Mouse (Mus musculus) inflammation-experienced regulatory T-cells, adult 6 months (primary cell): ENCODE measurements around the gene Dennd1a. TPM values are rescaled to one million over a fixed set of nuclear protein-coding genes. Genes with fewer than 3 reads are reported as not detected.

Experiments
- ATAC-seq: one replicate; pipeline ENCODE4 v1.8.0; 2017
- polyA plus RNA-seq, 3 experiments: library from polyadenylated mRNA; unstranded; fragments of 100-300 nt; shearing (Covaris generic); gene quantifications; one replicate each; pipeline ENCODE4 v1.2.1; 2017

Gene Dennd1a
- polyA plus RNA-seq, 3 experiments from 2014 or later: 9.3 to 16.0 (median 14.6) TPM

GRCm38 (mm10) chr2:37801687-37802086 lies 485.5 kb downstream of the Dennd1a start:
- no peak for ATAC-seq

DNA sequence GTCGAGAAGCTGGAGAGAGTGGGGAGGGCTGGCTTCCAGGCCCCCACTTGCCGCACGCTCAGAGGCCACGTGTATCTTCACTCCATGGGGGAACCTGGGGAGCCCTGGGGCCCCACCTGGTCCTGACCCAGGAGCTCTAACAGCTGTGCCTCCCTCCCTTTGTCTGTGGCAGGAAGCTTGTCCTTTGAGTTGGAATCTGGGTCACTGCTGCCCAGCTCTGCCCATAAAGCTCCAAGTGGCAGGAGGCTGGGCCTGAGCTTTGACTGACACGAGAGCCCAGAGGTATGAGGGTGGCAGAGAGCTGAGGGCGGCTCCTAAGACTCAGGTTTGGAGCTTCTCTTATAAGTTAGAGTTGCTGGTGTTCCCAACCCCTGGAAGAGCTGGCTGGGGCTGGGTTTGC lies 488.1 kb downstream of the Dennd1a start:
- ATAC-seq: no peak

DNA sequence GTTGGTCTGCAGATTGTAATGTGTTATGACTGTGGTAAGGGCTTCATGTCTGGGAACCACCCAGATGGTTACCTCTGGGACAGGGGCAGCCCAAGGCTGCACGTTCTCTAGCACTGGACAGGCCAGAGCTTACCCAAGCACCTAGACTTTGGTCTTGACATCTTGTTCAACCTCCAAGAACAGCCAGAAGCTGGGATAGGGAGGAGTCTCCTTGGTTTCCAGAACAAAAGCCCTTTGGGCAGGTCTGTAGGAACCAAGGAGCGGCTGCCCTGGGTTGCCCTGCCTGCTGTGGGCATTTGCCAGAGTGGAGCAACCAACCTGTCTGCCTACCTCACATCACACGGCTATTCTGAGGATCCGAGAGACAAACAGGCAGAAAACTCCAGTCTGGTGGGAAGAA lies 490.1 kb downstream of the Dennd1a start:
- ATAC-seq: no peak

- ATAC-seq: no peak
These were observed 491.2 kb downstream of the Dennd1a start for GRCm38 (mm10) chr2:37796021-37796420.

GRCm38 (mm10) chr2:37791340-37791739 lies 495.9 kb downstream of the Dennd1a start:
- no peak for ATAC-seq

DNA sequence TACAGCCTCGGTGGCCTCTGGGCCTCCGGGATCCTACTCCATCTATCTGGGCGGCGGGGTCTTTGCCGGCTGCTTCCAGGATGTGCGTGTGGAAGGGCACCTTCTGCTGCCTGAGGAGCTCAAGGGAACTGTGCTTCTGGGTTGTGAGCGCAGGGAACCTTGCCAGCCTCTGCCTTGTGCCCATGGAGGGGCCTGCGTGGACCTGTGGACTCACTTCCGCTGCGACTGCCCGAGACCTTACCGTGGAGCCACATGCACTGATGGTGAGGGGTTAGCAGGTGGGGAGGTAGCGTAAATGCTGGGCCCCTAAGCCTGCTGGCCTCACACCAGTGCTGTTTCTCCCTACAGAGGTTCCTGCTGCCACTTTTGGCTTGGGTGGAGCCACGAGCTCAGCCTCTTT lies 496.5 kb downstream of the Dennd1a start:
- no peak for ATAC-seq

GRCm38 (mm10) chr2:37789995-37790394 lies 497.2 kb downstream of the Dennd1a start:
- no peak for ATAC-seq

- no peak for ATAC-seq
These were observed 498.2 kb downstream of the Dennd1a start for GRCm38 (mm10) chr2:37789029-37789428.

GRCm38 (mm10) chr2:37788176-37788962 lies 498.8 kb downstream of the Dennd1a start:
- no peak for ATAC-seq

GRCm38 (mm10) chr2:37786461-37786860 lies 500.7 kb downstream of the Dennd1a start:
- no peak for ATAC-seq

- ATAC-seq: no peak
These were observed 502.7 kb downstream of the Dennd1a start for GRCm38 (mm10) chr2:37784473-37784872.

GRCm38 (mm10) chr2:37782002-37782401 lies 505.2 kb downstream of the Dennd1a start:
- no peak for ATAC-seq

- no peak for ATAC-seq
These were observed 505.8 kb downstream of the Dennd1a start for GRCm38 (mm10) chr2:37781421-37781820.

GRCm38 (mm10) chr2:37780270-37780929 lies 506.8 kb downstream of the Dennd1a start:
- no peak for ATAC-seq

DNA sequence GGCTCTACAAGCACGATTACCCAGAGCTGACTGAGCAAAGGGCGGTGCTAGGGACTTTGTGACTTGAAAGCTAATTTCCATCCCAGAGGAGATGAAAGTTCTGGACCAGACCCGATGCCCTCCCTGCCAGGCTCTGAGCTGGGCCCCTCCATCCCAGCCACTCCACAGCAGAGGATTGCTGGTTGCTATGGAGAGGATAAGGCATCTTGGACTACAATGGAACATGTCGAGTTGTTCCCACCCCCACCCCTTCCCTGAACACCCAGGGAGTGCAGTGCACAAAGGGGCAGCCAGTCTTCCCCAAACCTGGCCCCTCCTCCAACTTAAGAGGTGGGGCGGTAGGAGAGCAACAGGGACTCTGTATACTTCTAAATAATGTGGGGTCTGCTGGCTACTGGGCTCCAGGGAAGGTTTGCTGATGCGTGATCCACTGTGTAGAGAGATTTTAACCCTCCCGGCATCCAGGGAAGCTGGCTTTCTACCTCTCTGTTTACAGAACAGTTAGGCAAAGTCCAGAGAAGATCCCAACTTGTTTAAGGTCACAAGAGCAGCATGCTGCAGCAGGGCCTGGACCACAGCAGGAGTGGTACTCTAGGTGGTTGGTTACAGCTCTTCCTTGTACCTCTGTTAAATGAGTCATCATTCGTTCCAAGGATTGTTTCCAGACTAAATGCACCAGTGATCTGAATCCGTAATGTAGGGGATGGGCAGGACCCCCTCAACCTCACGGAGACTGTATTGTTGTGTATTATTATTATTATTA lies 509.1 kb downstream of the Dennd1a start:
- no peak for ATAC-seq

GRCm38 (mm10) chr2:37776611-37777411 lies 510.4 kb downstream of the Dennd1a start:
- no peak for ATAC-seq

GRCm38 (mm10) chr2:37776016-37776415 lies 511.2 kb downstream of the Dennd1a start, which contains the start of gene Crb2:
Gene Crb2, plus strand, starts transcription at chr2:37776249.
- no peak for ATAC-seq

DNA sequence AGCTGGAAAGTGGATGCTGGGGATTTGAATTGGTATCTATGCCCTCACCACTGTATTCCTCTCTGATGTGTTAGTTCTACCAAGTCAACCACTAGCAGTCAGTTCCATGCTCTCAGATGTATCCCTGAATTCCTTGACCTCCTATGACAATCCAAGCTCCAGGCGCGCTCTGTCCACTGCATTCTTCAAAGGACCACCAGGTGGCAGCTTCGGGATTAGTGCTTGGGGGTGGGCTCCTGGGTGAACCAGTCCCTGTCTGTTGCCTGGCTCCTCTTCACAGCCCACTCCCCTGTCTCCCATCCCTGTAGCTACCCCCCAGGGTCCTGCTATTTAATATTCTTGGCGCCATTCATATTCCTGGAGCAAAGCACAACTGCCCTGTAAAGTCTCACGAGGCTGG lies 512.6 kb downstream of the Dennd1a start:
- ATAC-seq: no peak

DNA sequence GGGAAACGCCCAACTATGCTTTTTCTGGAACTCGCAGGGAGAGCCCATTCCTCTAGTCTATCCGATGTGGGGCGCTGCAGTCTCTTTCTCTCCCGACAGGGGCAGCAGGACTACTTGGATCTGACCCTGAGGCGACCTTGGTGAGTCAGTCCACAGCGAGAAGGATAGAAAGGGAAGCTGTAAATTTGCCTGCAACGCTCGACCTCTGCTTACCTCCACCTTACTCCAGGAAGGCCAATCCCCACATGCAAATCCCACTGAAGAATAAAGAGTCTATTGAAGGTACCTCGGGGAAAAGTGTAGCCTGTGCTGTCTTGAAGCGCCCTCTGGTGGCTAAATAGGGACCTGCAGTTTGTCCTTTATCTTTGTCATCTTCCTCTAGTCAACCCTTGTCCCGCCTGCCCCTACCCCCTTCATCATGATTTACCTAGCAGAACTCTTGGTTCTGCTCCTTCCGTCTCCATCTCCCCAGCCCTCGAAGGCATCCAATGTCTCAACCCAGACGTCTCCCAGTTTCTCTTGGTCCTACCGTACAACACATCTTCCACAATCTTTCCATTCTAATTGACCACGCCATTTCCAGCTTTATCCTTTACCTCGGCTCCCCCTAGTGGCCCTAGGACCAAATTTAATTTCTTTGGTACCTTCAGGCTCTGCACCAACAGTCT lies 515.4 kb downstream of the Dennd1a start:
- ATAC-seq: peak; percentile 91

- ATAC-seq: no peak
These were observed 517.4 kb downstream of the Dennd1a start for GRCm38 (mm10) chr2:37769793-37770192.

DNA sequence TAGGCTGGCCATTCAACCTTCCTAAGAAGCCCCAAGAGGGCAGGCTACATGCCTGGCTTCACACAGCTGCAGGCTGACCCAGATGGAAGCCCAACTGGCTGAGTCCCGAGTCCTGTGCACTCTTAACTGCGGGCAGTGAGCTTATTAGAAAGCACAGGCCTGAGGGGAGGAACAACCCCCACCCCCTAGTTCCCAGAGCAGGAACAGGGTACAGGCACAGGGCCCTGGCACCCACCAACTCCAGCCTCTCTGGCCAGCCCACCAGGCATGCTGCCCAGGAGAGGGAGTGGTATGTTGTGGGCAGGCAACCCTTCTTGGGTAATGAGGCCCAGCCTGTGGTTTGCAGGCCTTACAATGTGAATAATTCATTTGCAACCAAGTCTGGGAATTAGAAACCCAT lies 518.3 kb downstream of the Dennd1a start:
- no peak for ATAC-seq

- ATAC-seq: no peak
These were observed 519.5 kb downstream of the Dennd1a start for GRCm38 (mm10) chr2:37767739-37768138.
